Mouse (Mus musculus): Measurements from ENCODE around the gene Olfr695.

GRCm38 (mm10) chr7:106692976-106693375, 23.2 kb downstream of the Olfr695 start:
- TF ChIP-seq CTCF (IDR thresholded peaks at IDR 0.05; ENCODE audit: extremely low read depth, insufficient read depth, low read length) = no peak
- no peak for TF ChIP-seq POLR2A (IDR thresholded peaks at IDR 0.05; ENCODE audit: extremely low read depth, insufficient read depth, low read length)
